Mouse (Mus musculus) kidney, postnatal 4 days (tissue): Measurements from ENCODE around the gene Ppip5k2.
A peak's percentile ranks its signal among the peaks of the same experiment; 100 is the strongest.

Experiments
- DNase-seq, 2 experiments: peaks; one replicate each; pipeline ENCODE4 v3.0.0; 2021; ENCODE audit warnings: mixed read lengths in 2 of 2

Ppip5k2 gene

GRCm38 (mm10) chr1:97769904-97770753, at the start of gene Ppip5k2, which contains the start of gene Gin1:
TSS of gene Ppip5k2 (minus strand) at chr1:97770411.
TSS of gene Gin1 (plus strand) at chr1:97770172.
- peak; percentile 95 to 97 for DNase-seq

DNA sequence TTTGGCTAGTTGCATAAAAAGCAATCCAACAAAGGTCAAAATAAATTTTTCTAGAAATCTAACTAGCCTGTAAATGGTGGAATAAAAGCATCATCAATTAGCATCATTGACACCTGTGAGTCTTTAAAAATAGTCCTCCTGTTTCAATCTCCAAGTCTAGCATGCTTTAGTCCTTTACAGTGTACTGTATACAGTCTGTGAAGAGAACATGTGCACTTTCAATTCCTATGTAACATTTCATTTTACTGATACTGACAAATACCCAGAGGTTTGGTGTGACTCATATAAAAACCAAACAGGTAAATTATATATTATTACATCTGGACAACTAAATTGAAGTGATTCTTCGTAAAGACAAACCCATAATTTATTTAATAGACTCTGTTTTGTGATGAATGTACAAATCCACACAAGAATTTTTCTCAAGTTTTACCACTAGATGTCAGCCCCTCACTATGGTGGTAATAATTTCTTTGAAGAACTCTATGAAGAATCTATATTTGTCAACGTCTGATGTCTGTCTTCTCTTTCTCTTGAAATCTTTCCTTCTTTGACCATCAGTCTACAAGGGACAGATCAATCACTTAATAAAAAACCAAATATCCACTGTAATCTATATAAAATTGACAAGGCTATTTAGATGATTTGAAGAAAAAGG, 39.2 kb upstream of the Ppip5k2 start:
- DNase-seq, result no peak

DNA sequence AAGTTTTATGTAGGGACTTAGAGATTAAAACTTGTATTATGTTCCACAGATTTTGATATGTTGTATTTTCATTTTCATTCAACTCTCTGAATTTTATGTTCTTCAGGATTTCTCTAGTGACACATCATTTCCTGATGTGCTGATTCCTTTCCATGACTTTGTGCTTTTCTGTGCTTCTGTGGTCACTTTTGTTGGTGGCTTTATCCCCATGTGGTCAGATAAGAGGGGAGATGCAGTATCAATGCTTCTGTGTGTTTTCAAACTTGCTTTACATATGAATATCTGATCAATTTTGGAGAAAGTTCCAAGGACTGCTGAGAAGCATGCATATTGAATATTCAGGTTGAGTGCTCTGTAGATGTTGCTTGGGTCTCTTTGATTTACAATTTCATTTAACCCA, 34.3 kb upstream of the Ppip5k2 start:
- DNase-seq, result no peak

GRCm38 (mm10) chr1:97802207-97802902, 32.1 kb upstream of the Ppip5k2 start:
- no peak for DNase-seq

- DNase-seq, result no peak
These were observed 25.7 kb upstream of the Ppip5k2 start for GRCm38 (mm10) chr1:97795936-97796335.

GRCm38 (mm10) chr1:97794110-97794509, 23.9 kb upstream of the Ppip5k2 start:
- no peak for DNase-seq

GRCm38 (mm10) chr1:97788490-97788889, 18.3 kb upstream of the Ppip5k2 start:
- DNase-seq, result no peak

GRCm38 (mm10) chr1:97787674-97788073, 17.5 kb upstream of the Ppip5k2 start:
- no peak for DNase-seq

DNA sequence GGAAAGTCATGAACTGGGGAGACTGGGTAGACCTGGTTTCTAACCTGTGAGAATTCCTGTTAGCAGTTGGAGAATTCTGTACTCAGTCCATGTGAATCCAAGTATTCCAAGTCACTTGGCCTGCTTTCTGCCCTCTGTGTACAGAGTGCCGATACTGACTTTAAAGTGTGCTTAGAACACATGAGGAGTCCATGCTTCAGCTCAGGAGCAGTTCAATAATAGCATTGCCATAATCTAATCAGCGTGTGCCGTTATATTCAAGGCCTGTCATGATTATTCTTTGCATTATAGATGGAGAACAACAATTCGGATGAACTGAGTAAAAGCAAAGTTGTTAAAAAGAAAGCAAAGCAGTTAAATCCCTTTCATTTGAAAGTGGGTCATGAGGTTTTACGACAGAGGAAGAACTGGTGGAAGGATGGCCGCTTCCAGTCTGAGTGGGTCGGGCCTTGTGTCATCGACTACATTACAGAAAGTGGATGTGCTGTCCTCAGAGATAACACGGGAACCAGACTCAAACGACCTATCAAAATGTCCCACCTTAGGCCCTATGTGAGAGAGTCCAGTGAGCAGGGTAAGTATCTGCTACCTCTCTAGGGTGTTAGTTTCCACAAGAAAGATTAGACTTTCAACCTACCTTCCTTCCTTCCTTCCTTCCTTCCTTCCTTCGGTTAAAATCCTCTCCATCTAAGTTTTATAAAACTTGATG, 15.6 kb upstream of the Ppip5k2 start:
- DNase-seq, result no peak

- DNase-seq, result no peak
These were observed 14.7 kb upstream of the Ppip5k2 start for GRCm38 (mm10) chr1:97784928-97785327.

DNA sequence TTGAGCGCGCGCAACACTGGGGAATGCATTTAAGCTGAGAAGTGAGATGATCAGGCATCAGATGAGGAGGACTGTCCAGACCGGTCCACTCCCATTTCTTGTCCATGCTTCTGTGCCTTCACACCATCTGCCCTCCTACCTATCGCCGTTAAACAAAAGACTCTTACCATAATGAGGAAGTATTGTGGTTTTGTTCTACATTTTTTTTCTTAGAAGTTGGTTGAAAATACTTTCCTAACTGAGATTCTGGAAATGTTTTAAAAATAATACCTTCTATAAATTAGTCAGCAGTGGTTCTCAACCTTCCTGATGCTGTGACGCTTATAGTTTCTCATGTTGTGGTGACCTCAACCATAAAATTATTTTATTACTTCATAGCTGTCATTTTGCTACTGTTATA, 11.5 kb upstream of the Ppip5k2 start:
- DNase-seq, result no peak

GRCm38 (mm10) chr1:97773973-97774372, 3.8 kb upstream of the Ppip5k2 start:
- no peak for DNase-seq

GRCm38 (mm10) chr1:97773362-97773761, 3.2 kb upstream of the Ppip5k2 start:
- DNase-seq, result no peak

GRCm38 (mm10) chr1:97771727-97772126, 1.5 kb upstream of the Ppip5k2 start:
- no peak for DNase-seq

DNA sequence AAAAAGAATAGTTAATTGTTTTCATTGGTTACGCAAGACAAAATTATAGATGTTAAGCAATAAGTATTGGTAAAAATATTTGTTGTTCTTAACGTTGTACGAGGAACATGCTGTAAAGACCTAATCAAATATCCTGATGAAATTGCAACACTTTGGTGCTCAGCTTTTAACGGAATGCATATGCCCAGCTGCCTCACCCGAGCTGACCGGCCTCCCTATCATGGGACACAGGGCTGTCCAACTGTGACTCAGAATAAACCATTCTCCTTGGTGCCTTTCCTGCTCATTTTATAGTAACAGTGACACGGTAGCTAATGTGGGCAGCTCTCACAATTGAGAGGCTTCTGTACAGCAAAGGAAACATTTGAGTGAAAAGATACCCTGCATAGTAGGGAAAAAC, 907 bp upstream of the Ppip5k2 start:
- no peak for DNase-seq

- DNase-seq, result no peak
These were observed 812 bp downstream of the Ppip5k2 start for GRCm38 (mm10) chr1:97769294-97769903.

- no peak for DNase-seq
These were observed 1.3 kb downstream of the Ppip5k2 start for GRCm38 (mm10) chr1:97768906-97769293.

- DNase-seq, result no peak
These were observed 2.1 kb downstream of the Ppip5k2 start for GRCm38 (mm10) chr1:97768089-97768488.

DNA sequence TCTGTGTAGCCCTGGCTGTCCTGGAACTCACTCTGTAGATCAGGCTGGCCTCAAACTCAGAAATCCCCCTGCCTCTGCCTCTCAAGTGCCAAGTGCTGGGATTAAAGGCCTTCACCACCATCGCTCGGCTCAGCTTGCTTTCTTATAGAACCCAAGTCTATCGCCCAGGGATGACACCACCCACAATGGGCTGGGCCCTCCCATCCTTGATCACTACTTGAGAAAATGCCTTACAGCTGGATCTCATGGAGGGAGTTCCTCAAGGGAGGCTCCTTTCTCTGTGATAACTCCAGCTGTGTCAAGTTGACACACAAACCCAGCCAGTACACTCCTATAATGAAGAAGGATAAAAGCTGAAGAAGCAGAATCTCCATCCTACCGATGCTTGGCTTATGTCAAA, 4.5 kb downstream of the Ppip5k2 start:
- DNase-seq, result peak in 1 of 2 experiments; percentile 8

GRCm38 (mm10) chr1:97761477-97761876, 8.7 kb downstream of the Ppip5k2 start:
- DNase-seq, result no peak

DNA sequence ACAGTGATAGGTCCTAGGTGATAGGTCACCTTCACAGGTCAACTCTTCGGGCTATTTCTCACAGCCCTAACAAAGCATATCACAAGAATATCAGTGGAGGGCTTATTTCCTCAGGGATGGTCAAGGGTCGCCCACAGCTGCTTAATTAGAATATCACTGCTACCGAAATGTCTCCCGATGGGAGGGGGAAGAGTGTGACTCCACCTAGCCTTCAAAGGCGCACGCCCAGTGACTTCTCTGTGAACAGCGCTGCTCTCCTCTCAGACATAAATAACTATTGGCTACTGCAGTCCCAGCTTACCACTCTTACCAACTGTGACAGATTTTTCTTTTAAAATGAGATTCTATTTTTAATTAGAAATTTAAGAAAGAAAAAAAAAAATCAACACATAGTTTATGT, 9.6 kb downstream of the Ppip5k2 start:
- no peak for DNase-seq

GRCm38 (mm10) chr1:97759841-97760240, 10.4 kb downstream of the Ppip5k2 start:
- no peak for DNase-seq
